Mouse (Mus musculus) CH12.LX (cell line): Measurements from ENCODE around the gene Npas3. TPM values are rescaled to one million over a fixed set of nuclear protein-coding genes. Genes with fewer than 3 reads are reported as not detected.

Experiments
- DNase-seq: peaks from one replicate; pipeline ENCODE4 v3.0.0-alpha.2; 2013; ENCODE audit errors: extremely low read depth
- H3K27ac ChIP-seq: 2 replicates; pipeline ENCODE4 v1.5.1; 2012; ENCODE audit warnings: low read depth, mild to moderate bottlenecking, control low read depth, moderate library complexity; ENCODE audit not compliant: insufficient read depth
- H3K27me3 ChIP-seq: replicated peaks from 2 replicates; pipeline ENCODE3; 2012; ENCODE audit warnings: inconsistent platforms
- H3K36me3 ChIP-seq, 2 experiments: replicated peaks in 1 of 2; 2 replicates each; pipeline versions ENCODE3 to v1.6.1; 2012; ENCODE audit warnings: inconsistent platforms in 1 of 2, low read length in 1 of 2, mild to moderate bottlenecking in 1 of 2, mixed read lengths in 1 of 2, moderate library complexity in 1 of 2; ENCODE audit not compliant: control insufficient read depth in 1 of 2, insufficient read depth in 1 of 2
- H3K4me1 ChIP-seq, 2 experiments: 2 replicates each; pipeline ENCODE4 v1.6.1; 2012; ENCODE audit warnings: inconsistent platforms in 1 of 2, moderate library complexity in 1 of 2; ENCODE audit not compliant: insufficient read depth in 2 of 2, control insufficient read depth in 1 of 2
- H3K4me2 ChIP-seq: 2 replicates; pipeline ENCODE4 v1.6.1; 2012; ENCODE audit warnings: low read depth, mild to moderate bottlenecking, control low read depth; ENCODE audit not compliant: poor library complexity, insufficient read depth, severe bottlenecking
- H3K4me3 ChIP-seq, 3 experiments: fragments of 150-350 bp in 1 of 3; sonication (generic) in 1 of 3; replicated peaks in 1 of 3; 2 replicates each; pipeline versions ENCODE3 to v1.5.1; 2011 to 2012; ENCODE audit warnings: low read depth in 2 of 3, low read length in 2 of 3, mild to moderate bottlenecking in 2 of 3, moderate library complexity in 2 of 3, control low read depth in 1 of 3, improper control_type of control experiment in 1 of 3, inconsistent platforms in 1 of 3, mixed read lengths in 1 of 3; ENCODE audit not compliant: poor library complexity in 1 of 3
- H3K79me2 ChIP-seq: replicated peaks from 2 replicates; pipeline ENCODE4 v1.6.1; 2012; ENCODE audit warnings: mild to moderate bottlenecking, moderate library complexity; ENCODE audit not compliant: control insufficient read depth, poor library complexity, insufficient read depth, severe bottlenecking; ENCODE audit errors: extremely low read depth
- H3K9ac ChIP-seq: 2 replicates; pipeline ENCODE4 v1.6.1; 2012; ENCODE audit warnings: low read depth, mild to moderate bottlenecking, control low read depth, moderate library complexity; ENCODE audit not compliant: insufficient read depth
- H3K9me3 ChIP-seq: replicated peaks from 2 replicates; pipeline ENCODE3; 2012; ENCODE audit warnings: low read length, inconsistent platforms, mixed read lengths
- CHD1 ChIP-seq: IDR thresholded peaks from 2 replicates; pipeline ENCODE4 v1.6.1; 2012; ENCODE audit warnings: low read depth, low read length, improper control_type of control experiment, inconsistent platforms
- CHD2 ChIP-seq: IDR thresholded peaks from 2 replicates; pipeline ENCODE4 v1.6.1; 2011; ENCODE audit warnings: low read length, improper control_type of control experiment
- ELF1 ChIP-seq: IDR thresholded peaks from 2 replicates; pipeline ENCODE4 v1.6.1; 2014; ENCODE audit warnings: low read depth, mild to moderate bottlenecking, inconsistent platforms, low read length, improper control_type of control experiment
- EP300 ChIP-seq: IDR thresholded peaks from 2 replicates; pipeline ENCODE4 v1.6.1; 2011; ENCODE audit warnings: low read length, improper control_type of control experiment
- ETS1 ChIP-seq: conservative IDR thresholded peaks from 2 replicates; pipeline ENCODE4 v1.6.1; 2012; ENCODE audit warnings: low read depth, mild to moderate bottlenecking, inconsistent platforms, low read length, improper control_type of control experiment, moderate library complexity
- GABPA ChIP-seq: IDR thresholded peaks from 2 replicates; pipeline ENCODE4 v1.6.1; 2012; ENCODE audit warnings: low read depth, low read length, improper control_type of control experiment, inconsistent platforms; ENCODE audit not compliant: insufficient replicate concordance
- HCFC1 ChIP-seq: IDR thresholded peaks from 2 replicates; pipeline ENCODE4 v1.6.1; 2012; ENCODE audit warnings: low read depth, mild to moderate bottlenecking, inconsistent platforms, low read length, improper control_type of control experiment
- JUN ChIP-seq: IDR thresholded peaks from 2 replicates; pipeline ENCODE4 v1.6.1; 2011; ENCODE audit warnings: low read depth, mild to moderate bottlenecking, low read length, improper control_type of control experiment, moderate library complexity; ENCODE audit not compliant: insufficient read depth
- JUND ChIP-seq: conservative IDR thresholded peaks from 2 replicates; pipeline ENCODE4 v1.6.1; 2011; ENCODE audit warnings: low read depth, low read length, improper control_type of control experiment
- KAT2A ChIP-seq: IDR thresholded peaks from 2 replicates; pipeline ENCODE4 v1.6.1; 2012; ENCODE audit warnings: low read length, improper control_type of control experiment, inconsistent platforms; ENCODE audit not compliant: insufficient replicate concordance
- MAFK ChIP-seq: IDR thresholded peaks from 2 replicates; pipeline ENCODE4 v1.6.1; 2011; ENCODE audit warnings: low read length, improper control_type of control experiment; ENCODE audit not compliant: insufficient replicate concordance
- MAX ChIP-seq: IDR thresholded peaks from 2 replicates; pipeline ENCODE4 v1.6.1; 2011; ENCODE audit warnings: low read length, improper control_type of control experiment
- MEF2A ChIP-seq: IDR thresholded peaks from 2 replicates; pipeline ENCODE4 v1.6.1; 2014; ENCODE audit warnings: low read depth, mild to moderate bottlenecking, inconsistent platforms, low read length, improper control_type of control experiment, borderline replicate concordance
- MXI1 ChIP-seq: IDR thresholded peaks from 2 replicates; pipeline ENCODE4 v1.6.1; 2011; ENCODE audit warnings: mild to moderate bottlenecking, low read depth, low read length, improper control_type of control experiment
- NELFE ChIP-seq: IDR thresholded peaks from 2 replicates; pipeline ENCODE4 v1.6.1; 2011; ENCODE audit warnings: low read depth, low read length, improper control_type of control experiment
- NRF1 ChIP-seq: IDR thresholded peaks from 2 replicates; pipeline ENCODE4 v1.6.1; 2014; ENCODE audit warnings: low read depth, mild to moderate bottlenecking, inconsistent platforms, low read length, improper control_type of control experiment, moderate library complexity
- PAX5 ChIP-seq: IDR thresholded peaks from 2 replicates; pipeline ENCODE4 v1.6.1; 2012; ENCODE audit warnings: low read length, inconsistent platforms, mixed read lengths
- POLR2A ChIP-seq: IDR thresholded peaks from 2 replicates; pipeline ENCODE4 v1.6.1; 2011; ENCODE audit warnings: low read depth, mild to moderate bottlenecking, improper control_type of control experiment, low read length
- POLR2AphosphoS2 ChIP-seq: IDR thresholded peaks from 2 replicates; pipeline ENCODE4 v1.6.1; 2011; ENCODE audit warnings: low read depth, low read length, improper control_type of control experiment
- RAD21 ChIP-seq: IDR thresholded peaks from 2 replicates; pipeline ENCODE4 v1.6.1; 2011; ENCODE audit warnings: low read depth, mild to moderate bottlenecking, low read length, improper control_type of control experiment, moderate library complexity
- RCOR1 ChIP-seq: conservative IDR thresholded peaks from 2 replicates; pipeline ENCODE4 v1.6.1; 2012; ENCODE audit warnings: low read depth, mild to moderate bottlenecking, inconsistent platforms, low read length, improper control_type of control experiment
- SIN3A ChIP-seq: IDR thresholded peaks from 2 replicates; pipeline ENCODE4 v1.6.1; 2012; ENCODE audit warnings: low read length, improper control_type of control experiment, inconsistent platforms
- SMC3 ChIP-seq: IDR thresholded peaks from 2 replicates; pipeline ENCODE4 v1.6.1; 2011; ENCODE audit warnings: low read depth, low read length, improper control_type of control experiment
- TBP ChIP-seq: conservative IDR thresholded peaks from 2 replicates; pipeline ENCODE4 v1.6.1; 2011; ENCODE audit warnings: low read depth, low read length, improper control_type of control experiment
- TCF12 ChIP-seq: IDR thresholded peaks from 2 replicates; pipeline ENCODE4 v1.6.1; 2014; ENCODE audit warnings: low read depth, mild to moderate bottlenecking, inconsistent platforms, low read length, improper control_type of control experiment
- UBTF ChIP-seq: IDR thresholded peaks from 2 replicates; pipeline ENCODE4 v1.6.1; 2012; ENCODE audit warnings: low read depth, mild to moderate bottlenecking, inconsistent platforms, low read length, improper control_type of control experiment, moderate library complexity
- ZC3H11A ChIP-seq: IDR thresholded peaks from 2 replicates; pipeline ENCODE4 v1.6.1; 2012; ENCODE audit warnings: low read depth, mild to moderate bottlenecking, inconsistent platforms, low read length, improper control_type of control experiment
- ZKSCAN1 ChIP-seq: IDR thresholded peaks from 2 replicates; pipeline ENCODE4 v1.6.1; 2012; ENCODE audit warnings: low read depth, inconsistent platforms, low read length, improper control_type of control experiment, borderline replicate concordance
- ZNF384 ChIP-seq: IDR thresholded peaks from 2 replicates; pipeline ENCODE4 v1.6.1; 2012; ENCODE audit warnings: low read depth, low read length, improper control_type of control experiment, inconsistent platforms
- dilution Hi-C: fragments of 300-500 bp; cut with MboI; formaldehyde crosslinking; loops from 2 replicates; pipeline ENCODE4 v1.14.3; 2020; ENCODE audit warnings: low sequenced_read_pairs; ENCODE audit not compliant: extremely low pct_unique_long_range_greater_than_20kb, extremely low pct_ligation_motif_present
- in situ Hi-C: fragments of 300-500 bp; cut with MboI; formaldehyde crosslinking; loops from 3 replicates; pipeline ENCODE4 v1.14.3; 2019; ENCODE audit warnings: low sequenced_read_pairs, low pct_ligation_motif_present, low pct_unique_long_range_greater_than_20kb, mixed read lengths
- polyA plus RNA-seq: library from polyadenylated mRNA; unstranded; fragments of >175 nt; gene quantifications from 2 replicates; pipeline ENCODE4 v1.2.1, GENCODE M21; 2012; ENCODE audit warnings: low read depth; ENCODE audit not compliant: insufficient read length
- total RNA-seq, 2 experiments: library from RNA; depleted of rRNA; stranded (reverse); fragments of 300-350 nt in 1 of 2; fragments of >200 nt in 1 of 2; gene quantifications; 2 replicates each; pipeline ENCODE4 v1.2.3; 2012 to 2014

The Npas3 gene
- total and polyA plus RNA-seq, 3 experiments, result 0.13 TPM; not detected in 1

DNA sequence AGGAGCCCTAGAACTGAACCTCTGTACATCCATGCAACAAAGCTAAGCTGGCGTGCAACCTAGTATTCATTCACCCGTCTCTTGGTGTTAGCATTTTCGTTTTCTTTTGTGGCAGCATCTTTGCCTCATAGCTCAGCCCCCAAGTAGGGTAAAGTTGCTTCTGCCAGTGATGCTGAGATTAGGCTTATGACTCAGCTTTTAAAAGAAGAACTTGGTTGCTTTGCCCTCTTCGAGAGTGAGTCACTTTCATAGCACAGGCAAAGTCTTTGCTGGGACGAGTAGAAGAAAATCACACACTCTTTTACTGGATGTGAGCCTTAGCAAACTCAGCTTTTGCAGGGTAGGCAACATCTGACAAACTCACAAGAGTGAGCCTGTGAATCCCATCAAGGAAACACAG lies 332.7 kb downstream of the Npas3 start:
- Histone ChIP-seq H3K9ac (no peak overlapping the region), H3K4me3 (no peak overlapping the region), H3K79me2 (no peaks in the 10 kb centered on the region), H3K9me3 (no peaks in the 10 kb centered on the region), H3K27me3 (no peaks in the 10 kb centered on the region), H3K4me2 (no peak overlapping the region), H3K27ac (no peak overlapping the region), H3K36me3 (no peaks in the 10 kb centered on the region), H3K4me1 (peaks cover 0 to 5% of the 10 kb centered on the region in 2 experiments; a peak in 1 of 4 replicates)
- dilution Hi-C loops, result no loop called here
- DNase-seq, result peak; percentile 16
- in situ Hi-C loops, result no loop called here
- TF ChIP-seq ZNF384, result no peak
- TF ChIP-seq CHD1, result no peak
- no peak for TF ChIP-seq MEF2A
- no peak for TF ChIP-seq MXI1
- TF ChIP-seq TCF12, result no peak
- no peak for TF ChIP-seq MAX
- no peak for TF ChIP-seq POLR2AphosphoS2
- no peak for TF ChIP-seq KAT2A
- TF ChIP-seq RAD21, result no peak
- TF ChIP-seq UBTF, result no peak
- no peak for TF ChIP-seq ETS1
- no peak for TF ChIP-seq GABPA
- TF ChIP-seq JUN, result no peak
- no peak for TF ChIP-seq HCFC1
- TF ChIP-seq SIN3A, result no peak
- no peak for TF ChIP-seq SMC3
- no peak for TF ChIP-seq RCOR1
- TF ChIP-seq, all 38 proteins: peak for 0

GRCm38 (mm10) chr12:53587249-53587648 lies 338.8 kb downstream of the Npas3 start:
- no peaks in the 10 kb centered on the region for H3K27me3 ChIP-seq
- H3K4me2 ChIP-seq, result no peak overlapping the region
- no peaks in the 10 kb centered on the region for H3K9me3 ChIP-seq
- no peak overlapping the region for H3K27ac ChIP-seq
- in situ Hi-C loops (no loop called here), dilution Hi-C loops (no loop called here)
- H3K36me3 ChIP-seq, result no peaks in the 10 kb centered on the region
- no peak for TF ChIP-seq TBP
- no peak for TF ChIP-seq KAT2A
- TF ChIP-seq JUND, result no peak
- TF ChIP-seq EP300, result no peak
- no peak for TF ChIP-seq MXI1
- TF ChIP-seq CHD1, result no peak
- TF ChIP-seq ELF1, result no peak
- TF ChIP-seq ZC3H11A, result no peak
- no peak for TF ChIP-seq POLR2AphosphoS2
- no peak for TF ChIP-seq JUN
- no peak for TF ChIP-seq MAFK
- TF ChIP-seq ZKSCAN1, result no peak
- TF ChIP-seq NELFE, result no peak
- TF ChIP-seq PAX5, result no peak
- TF ChIP-seq CHD2, result no peak
- TF ChIP-seq ZNF384, result no peak
- TF ChIP-seq UBTF, result no peak
- TF ChIP-seq ETS1, result no peak
- no peak for TF ChIP-seq POLR2A
- TF ChIP-seq NRF1, result no peak
- no peak overlapping the region for H3K4me3 ChIP-seq
- H3K4me1 ChIP-seq, result no peaks in the 10 kb centered on the region
- no peaks in the 10 kb centered on the region for H3K79me2 ChIP-seq
- H3K9ac ChIP-seq, result no peak overlapping the region
- no peak for DNase-seq
